Mouse (Mus musculus): ENCODE measurements at regions not wholly inside any gene's neighbourhood (a gene's known extent, or its start where the extent isn't known, plus 50 kb on each side); places are given as distances from the start of the nearest gene placed in this dataset.

DNA sequence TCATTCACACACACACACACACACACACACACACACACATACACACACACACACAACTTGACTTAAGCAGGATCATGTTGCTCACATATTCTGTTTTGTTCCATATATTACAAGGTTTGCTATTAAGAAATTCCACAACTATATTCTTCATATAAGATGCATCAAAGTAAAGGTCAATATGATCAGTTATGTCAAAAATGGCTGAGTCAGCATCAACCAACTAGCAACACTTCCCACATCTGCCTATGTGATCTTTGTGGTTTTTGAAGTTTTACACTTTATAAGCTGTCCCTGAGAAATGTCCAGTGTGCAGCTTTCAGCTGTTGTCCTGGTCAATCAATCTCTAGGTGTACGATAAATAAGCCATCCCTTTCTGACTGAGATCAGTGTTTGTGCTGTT, 1339.3 kb upstream of the Dsel start:
- no peak for DNase-seq

DNA sequence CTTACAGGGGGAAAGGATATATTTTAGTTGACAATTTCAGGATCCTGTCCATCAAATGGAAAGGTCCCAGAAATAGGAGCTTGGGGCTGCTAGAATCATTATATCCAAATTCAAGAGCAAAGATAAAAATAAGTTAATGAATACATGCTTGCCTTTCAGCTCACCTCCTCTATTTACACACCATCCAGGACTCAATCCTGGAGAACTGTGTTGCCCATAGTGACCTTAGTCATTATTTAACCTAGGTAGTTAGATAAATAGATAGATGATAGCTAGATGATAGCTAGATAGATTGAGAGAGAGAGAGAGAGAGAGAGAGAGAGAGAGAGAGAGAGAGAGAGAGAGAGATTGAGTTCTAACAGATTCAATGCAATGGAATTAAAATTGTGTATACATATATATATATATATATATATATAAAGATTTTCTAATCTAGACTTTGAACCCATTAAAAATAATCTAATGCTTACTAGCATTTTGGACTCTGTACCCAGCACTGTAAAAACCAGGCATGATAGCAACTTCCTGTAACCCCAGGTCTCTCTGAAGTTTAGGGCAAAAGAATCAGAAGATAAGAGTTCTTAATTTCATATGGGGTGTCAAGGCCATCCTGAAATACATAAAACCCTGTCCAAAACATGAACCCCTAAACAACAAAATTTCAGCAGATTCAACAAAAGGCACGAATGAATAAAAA, 1329.5 kb upstream of the Dsel start:
- DNase-seq, result no peak

DNA sequence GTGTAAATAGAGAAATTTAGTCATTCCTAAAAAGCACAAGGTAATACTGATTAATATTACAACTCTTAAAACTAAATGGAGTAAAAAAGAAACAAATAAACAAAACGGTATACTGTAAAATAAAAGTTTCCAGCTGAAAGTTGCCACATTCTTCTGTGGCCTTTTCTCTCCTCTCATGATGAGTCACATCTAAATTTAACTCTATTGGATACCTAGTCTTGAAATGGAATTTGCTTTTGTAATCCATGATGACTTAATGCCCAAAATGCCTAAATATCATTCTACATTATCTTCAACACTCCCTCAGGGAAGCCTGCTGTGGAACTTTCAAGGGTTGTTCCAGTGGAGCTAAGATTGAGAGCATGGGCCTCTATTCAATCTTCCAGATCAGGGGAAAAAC, 1298.5 kb upstream of the Dsel start:
- DNase-seq, result no peak

All from right cerebral cortex, postnatal 4 days (tissue).